Mouse (Mus musculus) heart, adult 11 months (tissue): ENCODE results near the gene Ttc21a.

Experiments
- DNase-seq: peaks from one replicate; pipeline ENCODE4 v3.0.0; 2022

The Ttc21a gene

GRCm38 (mm10) chr9:119941861-119942260 lies 4.5 kb downstream of the Ttc21a start:
- no peak for DNase-seq

- no peak for DNase-seq
Observed at GRCm38 (mm10) chr9:119943326-119943725, 5.9 kb downstream of the Ttc21a start.

- no peak for DNase-seq
Observed at GRCm38 (mm10) chr9:119945173-119945900, 7.9 kb downstream of the Ttc21a start.

- no peak for DNase-seq
Observed at GRCm38 (mm10) chr9:119948804-119949203, 11.4 kb downstream of the Ttc21a start.

DNA sequence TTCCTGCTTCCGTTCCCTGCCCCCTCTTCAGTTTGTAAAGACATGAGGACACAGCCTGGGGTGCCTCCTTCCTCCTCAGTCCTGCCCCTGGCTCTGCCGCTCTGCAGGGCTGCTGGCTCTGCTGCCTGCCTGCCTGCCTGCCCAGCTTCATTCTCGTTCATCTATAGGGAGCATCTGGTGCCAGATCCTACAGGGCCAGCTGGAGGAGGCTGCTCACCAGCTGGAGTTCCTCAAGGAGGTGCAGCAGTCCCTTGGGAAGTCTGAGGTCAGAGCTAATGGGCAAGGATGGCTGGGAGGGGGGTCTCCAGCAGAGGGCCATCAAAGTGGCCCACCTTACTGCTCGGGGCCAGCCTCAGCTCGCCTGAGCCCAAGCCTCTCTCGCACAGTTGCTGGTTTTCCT lies 13.0 kb downstream of the Ttc21a start:
- no peak for DNase-seq

GRCm38 (mm10) chr9:119951388-119951787 lies 14.0 kb downstream of the Ttc21a start:
- peak; percentile 94 for DNase-seq

DNA sequence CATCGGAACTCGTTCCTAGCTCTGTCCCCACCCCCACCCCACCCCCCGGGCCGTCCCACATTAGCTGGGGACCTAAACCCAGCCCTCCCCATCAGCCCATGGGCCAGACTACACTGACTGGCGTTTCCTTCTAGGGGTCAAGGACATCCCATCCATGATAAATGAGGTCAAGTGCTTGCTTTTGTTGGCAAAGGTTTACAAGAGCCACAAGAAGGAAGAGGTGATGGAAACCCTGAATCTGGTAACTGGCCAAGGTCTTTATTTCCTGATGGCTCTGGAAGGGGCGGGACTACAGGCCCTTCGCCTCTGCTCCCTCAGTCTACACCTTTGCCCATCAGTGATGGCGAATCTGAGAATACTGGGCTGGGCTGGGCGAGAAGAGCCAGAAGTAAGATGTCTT lies 21.4 kb downstream of the Ttc21a start:
- no peak for DNase-seq

GRCm38 (mm10) chr9:119962216-119962615 lies 24.8 kb downstream of the Ttc21a start:
- DNase-seq: no peak

- DNase-seq: peak; percentile 97
Observed at GRCm38 (mm10) chr9:119962987-119963667, 25.7 kb downstream of the Ttc21a start.

DNA sequence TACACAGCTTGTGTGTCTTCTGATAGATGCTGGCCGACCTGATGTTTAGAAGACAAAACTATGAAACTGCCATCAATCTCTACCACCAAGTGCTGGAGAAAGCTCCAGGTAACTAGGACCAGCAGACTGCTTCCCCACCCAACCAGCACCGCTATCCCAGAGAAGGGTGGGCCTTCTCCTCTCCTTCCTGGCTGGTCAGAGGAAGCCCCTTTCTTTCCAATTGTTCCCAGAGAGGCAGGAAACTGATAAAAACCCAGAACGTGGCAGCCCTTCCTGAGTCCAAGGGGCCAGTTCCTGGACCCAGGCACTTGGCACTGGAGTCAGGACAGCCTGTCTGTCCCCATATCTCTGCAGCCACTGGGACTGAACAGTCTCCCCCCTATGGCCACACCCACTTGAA lies 26.8 kb downstream of the Ttc21a start:
- peak; percentile 98 for DNase-seq

DNA sequence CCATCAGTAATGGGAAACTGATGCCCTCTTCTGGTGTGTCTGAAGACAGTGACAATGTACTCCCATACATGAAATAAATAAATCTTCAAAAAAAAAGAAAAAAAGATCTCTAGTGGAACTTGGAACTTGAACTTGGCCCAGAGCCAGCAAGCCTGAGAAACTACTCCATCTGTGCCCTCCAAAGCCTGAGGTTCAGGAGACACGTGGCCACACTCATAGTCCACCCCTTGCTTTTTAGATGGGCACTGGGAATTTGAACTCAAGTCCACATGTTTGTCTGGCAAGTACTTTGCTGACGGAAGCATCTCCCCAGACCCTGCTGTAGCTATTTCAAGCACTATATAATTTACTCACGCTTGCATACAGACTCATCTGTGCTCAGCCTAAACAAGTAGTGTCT lies 27.8 kb downstream of the Ttc21a start:
- DNase-seq: peak; percentile 87

DNA sequence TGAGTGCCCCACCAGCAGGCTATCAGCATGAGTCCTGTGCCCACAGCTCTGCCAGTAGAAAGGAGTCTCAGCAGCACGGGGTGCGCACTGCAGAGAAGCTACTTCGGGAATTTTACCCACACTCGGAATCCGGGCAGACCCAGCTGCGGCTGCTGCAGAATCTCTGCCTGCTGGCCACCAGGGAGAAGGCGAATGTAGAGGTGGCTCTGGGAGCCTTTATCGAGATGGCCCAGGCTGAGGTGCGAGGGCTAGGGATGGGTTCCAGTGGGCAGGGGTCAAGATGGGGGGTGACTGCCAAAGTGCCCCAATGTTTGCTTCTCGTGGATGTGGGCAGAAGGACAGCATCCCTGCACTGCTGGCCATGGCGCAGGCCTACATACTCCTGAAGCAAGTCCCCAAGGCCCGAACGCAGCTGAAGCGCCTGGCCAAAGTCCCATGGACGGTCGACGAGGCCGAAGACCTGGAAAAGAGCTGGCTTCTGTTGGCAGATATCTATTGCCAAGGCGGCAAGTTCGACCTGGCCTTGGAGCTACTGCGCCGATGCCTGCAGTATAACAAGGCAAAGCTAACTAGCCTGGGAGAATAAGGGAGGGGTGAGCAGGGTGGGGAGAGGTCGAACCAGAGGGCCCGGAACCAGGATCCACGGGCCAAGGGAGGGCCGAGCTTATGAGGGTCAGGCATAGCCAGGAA lies 29.0 kb downstream of the Ttc21a start:
- DNase-seq: peak; percentile 91

DNA sequence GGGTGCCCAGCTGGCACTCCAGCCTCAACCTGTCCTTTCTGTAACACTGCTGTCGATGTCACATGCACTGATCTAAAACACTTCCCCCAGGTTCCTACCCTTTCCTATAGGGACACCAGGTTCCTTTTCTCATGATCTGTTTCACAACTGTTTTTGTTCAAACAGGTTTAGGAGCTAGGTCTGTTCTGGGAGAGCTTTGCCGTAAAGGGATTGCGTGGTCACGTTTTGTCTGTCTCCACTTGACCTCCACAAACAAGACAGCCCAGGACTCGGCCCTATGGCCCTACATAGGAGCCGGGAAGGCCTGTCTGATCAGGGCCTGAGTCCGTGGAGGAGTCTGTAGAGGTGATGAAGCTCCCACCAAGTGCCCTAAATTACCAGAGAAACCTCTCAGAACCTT lies 32.4 kb downstream of the Ttc21a start:
- no peak for DNase-seq

- DNase-seq: peak; percentile 91
Observed at GRCm38 (mm10) chr9:119970221-119970620, 32.8 kb downstream of the Ttc21a start.

GRCm38 (mm10) chr9:119970763-119971656 lies 33.6 kb downstream of the Ttc21a start:
- DNase-seq: peak; percentile 92

- DNase-seq: no peak
Observed at GRCm38 (mm10) chr9:119972166-119972565, 34.8 kb downstream of the Ttc21a start.

DNA sequence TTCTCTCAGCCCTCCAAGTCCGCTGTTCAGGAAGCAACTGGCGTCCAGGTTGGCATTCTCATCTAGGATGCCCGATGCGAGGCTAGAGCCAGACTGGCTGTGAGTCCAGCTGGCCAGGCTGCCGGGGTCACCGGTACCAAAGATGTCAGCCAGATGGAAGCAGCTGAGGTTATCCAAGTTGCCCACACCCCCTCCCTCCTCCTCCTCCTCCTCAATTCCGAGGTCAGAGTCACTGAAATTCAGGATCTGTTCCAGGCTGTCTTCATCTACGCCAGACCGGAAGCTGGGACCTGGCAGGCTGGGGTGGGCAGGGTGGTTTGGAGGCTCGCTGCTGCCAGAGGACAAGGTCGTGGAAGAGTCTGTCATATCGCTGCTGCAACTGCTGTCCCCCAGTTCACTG lies 35.2 kb downstream of the Ttc21a start:
- DNase-seq: peak; percentile 98

- DNase-seq: peak; percentile 90
Observed at GRCm38 (mm10) chr9:119973281-119973680, 35.9 kb downstream of the Ttc21a start.

DNA sequence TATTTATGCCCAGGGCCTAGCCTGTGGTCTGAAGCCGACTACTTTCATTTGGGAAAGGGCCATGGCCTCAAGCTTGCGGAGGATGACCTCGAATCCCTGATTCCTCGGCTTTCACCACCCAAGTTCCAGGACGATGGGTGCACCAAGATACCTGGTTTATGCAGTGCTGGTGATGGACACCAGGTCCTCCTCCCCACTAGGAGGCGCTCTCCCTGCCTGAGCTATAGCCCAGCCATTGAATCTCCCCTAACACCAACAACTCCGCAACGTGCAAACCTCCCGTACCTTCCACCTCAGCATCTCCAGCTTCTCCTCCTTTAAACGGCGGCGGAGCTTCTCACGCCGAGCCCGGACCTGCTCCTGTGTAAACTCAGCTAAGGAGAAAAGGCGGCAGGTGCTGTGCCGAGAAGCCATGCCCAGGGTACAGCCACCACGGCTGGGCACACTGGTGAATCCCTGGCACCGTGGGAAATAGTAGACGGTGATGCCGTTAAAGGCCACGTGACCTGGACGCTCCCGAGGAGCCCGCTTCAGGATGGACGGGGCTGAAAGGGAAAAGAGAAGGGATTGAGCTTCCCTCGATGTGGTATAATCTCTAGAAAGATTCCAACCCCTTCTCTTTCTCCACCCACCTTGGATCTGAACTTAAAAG lies 36.6 kb downstream of the Ttc21a start:
- DNase-seq: peak; percentile 90

GRCm38 (mm10) chr9:119974609-119975008 lies 37.2 kb downstream of the Ttc21a start:
- no peak for DNase-seq

DNA sequence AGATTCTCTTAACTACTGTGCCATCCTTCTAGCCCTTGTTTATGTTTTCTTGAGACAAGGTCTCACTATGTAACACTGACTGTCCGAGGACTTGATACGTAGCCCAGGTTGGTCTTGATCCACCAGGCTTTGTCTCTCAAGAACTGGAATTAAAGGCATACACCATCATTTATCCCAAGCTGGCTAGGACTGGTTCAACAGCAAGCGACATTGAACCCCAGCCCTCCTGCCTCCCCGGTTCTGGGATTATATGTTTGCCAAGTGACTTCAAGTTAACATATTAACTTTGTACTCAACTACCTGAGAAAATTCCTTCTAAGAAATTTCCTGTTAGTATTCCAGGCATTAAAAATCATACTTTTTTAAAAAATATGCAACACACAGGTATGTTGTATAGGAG lies 37.9 kb downstream of the Ttc21a start:
- DNase-seq: no peak
